Mouse (Mus musculus): ENCODE results near the gene Nosip. TPM values are rescaled to one million over a fixed set of nuclear protein-coding genes. Genes with fewer than 3 reads are reported as not detected.

Gene Nosip
- polyA plus RNA-seq, 1 experiment, result 165 TPM

GRCm38 (mm10) chr7:45056329-45056971 lies 5.8 kb upstream of the Nosip start:
- Histone ChIP-seq H3K4me1 (replicated peaks; ENCODE audit: control insufficient read depth, insufficient read depth, low read length) (peaks cover 21% of the 10 kb centered on the region), H3K4me3 (ENCODE audit: control insufficient read depth, insufficient read depth, low read length) (no peak overlapping the region), H3K27me3 (ENCODE audit: control insufficient read depth, insufficient read depth, low read length) (no peaks in the 10 kb centered on the region), H3K36me3 (ENCODE audit: control insufficient read depth, insufficient read depth, low read length) (no peaks in the 10 kb centered on the region), H3K27ac (ENCODE audit: control insufficient read depth, insufficient read depth, low read length) (no peak overlapping the region)
- TF ChIP-seq POLR2A (IDR thresholded peaks at IDR 0.05; ENCODE audit: control insufficient read depth, extremely low read depth, insufficient read depth, low read length, poor library complexity), result no peak
- TF ChIP-seq CTCF (IDR thresholded peaks at IDR 0.05; ENCODE audit: borderline replicate concordance, control insufficient read depth, extremely low read depth, insufficient read depth, low read length, poor library complexity), result no peak
- WGBS, result 92% methylated on average over 14 of the region's 14 CpGs
- no peak for DNase-seq

GRCm38 (mm10) chr7:45056972-45057348 lies 5.3 kb upstream of the Nosip start:
- TF ChIP-seq CTCF (IDR thresholded peaks at IDR 0.05; ENCODE audit: borderline replicate concordance, control insufficient read depth, extremely low read depth, insufficient read depth, low read length, poor library complexity), result no peak
- TF ChIP-seq POLR2A (IDR thresholded peaks at IDR 0.05; ENCODE audit: control insufficient read depth, extremely low read depth, insufficient read depth, low read length, poor library complexity), result no peak
- Histone ChIP-seq H3K36me3 (ENCODE audit: control insufficient read depth, insufficient read depth, low read length) (no peaks in the 10 kb centered on the region), H3K4me3 (ENCODE audit: control insufficient read depth, insufficient read depth, low read length) (no peak overlapping the region), H3K27ac (ENCODE audit: control insufficient read depth, insufficient read depth, low read length) (no peak overlapping the region), H3K27me3 (ENCODE audit: control insufficient read depth, insufficient read depth, low read length) (no peaks in the 10 kb centered on the region), H3K4me1 (replicated peaks; ENCODE audit: control insufficient read depth, insufficient read depth, low read length) (peaks cover 19% of the 10 kb centered on the region)
- no peak for DNase-seq

GRCm38 (mm10) chr7:45058607-45059571 lies 3.3 kb upstream of the Nosip start:
- TF ChIP-seq POLR2A (IDR thresholded peaks at IDR 0.05; ENCODE audit: control insufficient read depth, extremely low read depth, insufficient read depth, low read length, poor library complexity), result no peak
- no peak for TF ChIP-seq CTCF (IDR thresholded peaks at IDR 0.05; ENCODE audit: borderline replicate concordance, control insufficient read depth, extremely low read depth, insufficient read depth, low read length, poor library complexity)
- WGBS, result 96% methylated on average over 10 of the region's 10 CpGs

GRCm38 (mm10) chr7:45060632-45061122 lies 1.6 kb upstream of the Nosip start:
- H3K36me3 ChIP-seq (ENCODE audit: control insufficient read depth, insufficient read depth, low read length), result no peaks in the 10 kb centered on the region

More at GRCm38 (mm10) chr7:45058607-45059571, 3.3 kb upstream of the Nosip start:
- Histone ChIP-seq H3K36me3 (ENCODE audit: control insufficient read depth, insufficient read depth, low read length) (no peaks in the 10 kb centered on the region), H3K27me3 (ENCODE audit: control insufficient read depth, insufficient read depth, low read length) (no peaks in the 10 kb centered on the region), H3K4me1 (replicated peaks; ENCODE audit: control insufficient read depth, insufficient read depth, low read length) (peaks cover 11% of the 10 kb centered on the region), H3K4me3 (ENCODE audit: control insufficient read depth, insufficient read depth, low read length) (no peak overlapping the region), H3K27ac (ENCODE audit: control insufficient read depth, insufficient read depth, low read length) (no peak overlapping the region)
- no peak for DNase-seq

GRCm38 (mm10) chr7:45061532-45062075 lies 625 bp upstream of the Nosip start:
- Histone ChIP-seq H3K4me1 (replicated peaks; ENCODE audit: control insufficient read depth, insufficient read depth, low read length) (peaks cover 7% of the 10 kb centered on the region), H3K27me3 (ENCODE audit: control insufficient read depth, insufficient read depth, low read length) (no peaks in the 10 kb centered on the region), H3K36me3 (ENCODE audit: control insufficient read depth, insufficient read depth, low read length) (no peaks in the 10 kb centered on the region), H3K4me3 (ENCODE audit: control insufficient read depth, insufficient read depth, low read length) (no peak overlapping the region), H3K27ac (ENCODE audit: control insufficient read depth, insufficient read depth, low read length) (no peak overlapping the region)
- peak; percentile 22 for DNase-seq
- 64% methylated on average over 11 of the region's 11 CpGs for WGBS
- no peak for TF ChIP-seq POLR2A (IDR thresholded peaks at IDR 0.05; ENCODE audit: control insufficient read depth, extremely low read depth, insufficient read depth, low read length, poor library complexity)

More at GRCm38 (mm10) chr7:45060632-45061122, 1.6 kb upstream of the Nosip start:
- Histone ChIP-seq H3K4me1 (replicated peaks; ENCODE audit: control insufficient read depth, insufficient read depth, low read length) (peaks cover 7% of the 10 kb centered on the region), H3K27ac (ENCODE audit: control insufficient read depth, insufficient read depth, low read length) (no peak overlapping the region), H3K27me3 (ENCODE audit: control insufficient read depth, insufficient read depth, low read length) (no peaks in the 10 kb centered on the region), H3K4me3 (ENCODE audit: control insufficient read depth, insufficient read depth, low read length) (no peak overlapping the region)
- 98% methylated on average over 6 of the region's 6 CpGs for WGBS
- TF ChIP-seq CTCF (IDR thresholded peaks at IDR 0.05; ENCODE audit: borderline replicate concordance, control insufficient read depth, extremely low read depth, insufficient read depth, low read length, poor library complexity), result no peak
- no peak for TF ChIP-seq POLR2A (IDR thresholded peaks at IDR 0.05; ENCODE audit: control insufficient read depth, extremely low read depth, insufficient read depth, low read length, poor library complexity)
- no peak for DNase-seq
